Mouse (Mus musculus) lung, embryonic 14.5 days (tissue): ENCODE results near the gene Timm10b. TPM values are rescaled to one million over a fixed set of nuclear protein-coding genes. Genes with fewer than 3 reads are reported as not detected.

Source experiments
- ATAC-seq: fragments of 200-750 bp; cut with Nextera tagmentation; 2 replicates; pipeline ENCODE4 v1.8.0; 2017; ENCODE audit warnings: mild to moderate bottlenecking, moderate TSS enrichment, moderate library complexity; ENCODE audit not compliant: insufficient read depth
- DNase-seq: peaks from one replicate; pipeline ENCODE4 v3.0.0-alpha.2; 2015
- H3K27ac ChIP-seq: fragments of 300-500 bp; sonication (generic); 2 replicates; pipeline ENCODE4 v1.5.1; 2014; ENCODE audit warnings: low read depth, mild to moderate bottlenecking, moderate library complexity
- H3K27me3 ChIP-seq: fragments of 300-500 bp; sonication (generic); 2 replicates; pipeline ENCODE4 v1.6.1; 2014; ENCODE audit warnings: low read length, control low read depth; ENCODE audit not compliant: insufficient read depth
- H3K36me3 ChIP-seq: fragments of 300-500 bp; sonication (generic); 2 replicates; pipeline ENCODE4 v1.6.1; 2014; ENCODE audit warnings: control low read depth; ENCODE audit not compliant: insufficient read depth
- H3K4me1 ChIP-seq: fragments of 300-500 bp; sonication (generic); 2 replicates; pipeline ENCODE4 v1.6.1; 2014; ENCODE audit warnings: antibody characterized with exemption, control low read depth; ENCODE audit not compliant: insufficient read depth
- H3K4me2 ChIP-seq: fragments of 300-500 bp; sonication (generic); 2 replicates; pipeline ENCODE4 v1.6.1; 2014; ENCODE audit warnings: mild to moderate bottlenecking
- H3K4me3 ChIP-seq: fragments of 300-500 bp; sonication (generic); 2 replicates; pipeline ENCODE4 v1.5.1; 2014; ENCODE audit warnings: low read depth, low read length
- H3K9ac ChIP-seq: fragments of 300-500 bp; sonication (generic); 2 replicates; pipeline ENCODE4 v1.6.1; 2014
- H3K9me3 ChIP-seq: fragments of 300-500 bp; sonication (generic); 2 replicates; pipeline ENCODE4 v1.6.1; 2016; ENCODE audit warnings: low read depth, low read length, control low read depth
- CTCF ChIP-seq: IDR thresholded peaks from 2 replicates; pipeline ENCODE4 v1.5.1; 2016; ENCODE audit warnings: antibody characterized with exemption, low read depth
- WGBS: fragments of 180-500 bp; shearing (Covaris S2); extraction: QIAGEN DNeasy Blood & Tissue Kit; methylation state at CpG from one replicate; pipeline ENCODE4 v1.1.7; 2014; 5-methylcytosine and 5-hydroxymethylcytosine counted together
- polyA plus RNA-seq: library from polyadenylated mRNA; unstranded; fragments of >200 nt; fragmentation: Nextera tagmentation; extraction: Ambion mirVana; gene quantifications from 2 replicates; pipeline ENCODE4 v1.2.1, GENCODE M21; 2014

Timm10b gene
- polyA plus RNA-seq, result 200 and 201 TPM in 2 replicates

DNA sequence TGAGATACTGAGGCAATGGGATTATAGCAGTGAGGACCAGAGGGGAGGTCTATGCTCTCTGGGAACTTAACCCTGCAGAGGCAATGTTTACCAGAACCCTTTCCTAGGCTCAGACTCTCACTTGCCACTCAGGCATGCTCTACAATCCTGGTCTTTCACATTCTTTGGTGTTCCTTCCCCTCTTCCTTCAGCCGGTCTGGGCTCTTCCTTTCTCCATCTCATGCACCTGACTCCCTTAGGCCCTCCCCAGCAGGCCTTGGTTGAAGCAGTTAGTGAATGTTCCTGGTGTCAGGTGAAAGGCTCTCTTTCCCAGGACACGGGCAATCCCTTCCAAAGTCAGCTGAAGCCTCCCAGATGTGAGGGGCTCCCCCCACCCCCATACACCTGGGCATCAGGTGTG lies at the start of gene Timm10b:
Gene Timm10b (plus strand): TSS at position 301 of the 400 bp plus-strand sequence.
- ATAC-seq (no peak; the same call in 1 of the 2 replicates), DNase-seq (no peak)
- no peak for TF ChIP-seq CTCF
- no peaks in the 10 kb centered on the region for H3K27me3 ChIP-seq
- no peaks in the 10 kb centered on the region for H3K9me3 ChIP-seq
- 2% methylated on average over 2 of the region's 2 CpGs for WGBS
- peak within 1 kb of the TSS; percentile 70 for H3K4me2 ChIP-seq
- H3K9ac ChIP-seq, result peak within 1 kb of the TSS; percentile 81
- H3K4me3 ChIP-seq, result peak within 1 kb of the TSS; percentile 70
- no peaks in the 10 kb centered on the region for H3K4me1 ChIP-seq
- H3K27ac ChIP-seq, result peak within 1 kb of the TSS; percentile 90
- peaks cover 45% of the 10 kb centered on the region for H3K36me3 ChIP-seq

DNA sequence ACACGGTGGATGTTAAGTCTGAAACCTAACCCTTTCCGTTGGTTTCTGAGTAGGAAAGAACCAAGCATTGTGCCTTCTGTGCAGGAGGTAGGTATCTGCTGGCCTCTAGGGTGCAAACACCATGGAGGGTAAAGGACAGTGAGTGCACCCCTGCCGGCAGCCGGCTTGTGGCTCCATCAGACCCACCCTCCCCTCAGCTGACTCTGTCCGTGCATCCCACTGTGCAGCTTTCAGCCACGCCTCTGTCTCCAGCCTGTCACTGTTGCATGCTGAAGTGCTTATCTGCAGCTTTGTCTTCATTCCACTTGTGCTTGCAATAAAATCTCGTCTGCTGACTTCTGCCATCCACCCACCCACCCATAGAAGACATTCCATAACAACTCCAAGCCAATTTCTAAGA lies 49.8 kb upstream of the Timm10b start:
- TF ChIP-seq CTCF, result no peak
- Histone ChIP-seq H3K27me3 (no peaks in the 10 kb centered on the region), H3K4me2 (no peak overlapping the region), H3K9me3 (no peaks in the 10 kb centered on the region), H3K4me1 (no peaks in the 10 kb centered on the region; the same call in 1 of the 2 replicates), H3K27ac (no peak overlapping the region), H3K36me3 (no peaks in the 10 kb centered on the region), H3K4me3 (no peak overlapping the region), H3K9ac (no peak overlapping the region)
- ATAC-seq (no peak), DNase-seq (no peak)
- WGBS, result 27% methylated on average over 7 of the region's 7 CpGs

DNA sequence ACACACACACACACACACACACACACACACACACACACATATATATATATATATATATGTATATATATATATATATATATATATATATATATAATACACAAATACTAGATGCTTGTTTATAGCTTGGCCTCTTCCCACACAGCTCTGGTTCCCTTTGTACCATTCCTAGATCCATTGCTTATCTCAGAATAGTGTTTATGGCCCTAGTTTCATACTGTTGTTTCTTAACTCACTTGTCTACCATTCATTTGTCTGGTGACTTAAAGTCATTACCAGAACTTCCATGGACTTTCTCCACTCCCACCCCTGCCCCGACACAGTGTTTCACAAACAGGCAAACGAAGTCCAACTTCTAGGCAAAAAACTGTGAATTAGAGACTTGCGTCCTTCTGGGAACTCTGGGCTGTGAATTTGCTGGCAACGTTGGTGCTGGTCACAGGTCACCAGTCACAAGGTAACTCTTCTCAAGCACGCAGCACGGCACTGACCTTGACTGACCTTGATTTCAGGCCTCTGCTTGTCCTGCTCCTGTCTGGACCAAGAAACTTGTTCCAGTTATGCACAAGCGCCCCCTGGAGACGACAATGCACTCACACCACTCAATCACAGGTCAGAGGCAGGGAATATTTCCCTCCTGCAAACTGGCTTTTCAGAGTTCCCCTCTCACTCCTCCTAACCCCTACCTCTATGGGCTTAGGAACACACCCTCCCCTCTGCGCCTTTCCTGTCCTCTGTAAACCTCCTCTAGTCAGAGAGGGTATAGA lies 36.8 kb upstream of the Timm10b start:
- Histone ChIP-seq H3K36me3 (no peaks in the 10 kb centered on the region), H3K4me3 (no peak overlapping the region), H3K9ac (no peak overlapping the region), H3K4me2 (no peak overlapping the region), H3K9me3 (no peaks in the 10 kb centered on the region), H3K27me3 (no peaks in the 10 kb centered on the region), H3K27ac (no peak overlapping the region), H3K4me1 (no peaks in the 10 kb centered on the region)
- peak; percentile 75; the same call in 1 of the 2 replicates for ATAC-seq
- peak; percentile 79 for DNase-seq
- WGBS, result 34% methylated on average over 9 of the region's 9 CpGs
- peak; percentile 82 for TF ChIP-seq CTCF

DNA sequence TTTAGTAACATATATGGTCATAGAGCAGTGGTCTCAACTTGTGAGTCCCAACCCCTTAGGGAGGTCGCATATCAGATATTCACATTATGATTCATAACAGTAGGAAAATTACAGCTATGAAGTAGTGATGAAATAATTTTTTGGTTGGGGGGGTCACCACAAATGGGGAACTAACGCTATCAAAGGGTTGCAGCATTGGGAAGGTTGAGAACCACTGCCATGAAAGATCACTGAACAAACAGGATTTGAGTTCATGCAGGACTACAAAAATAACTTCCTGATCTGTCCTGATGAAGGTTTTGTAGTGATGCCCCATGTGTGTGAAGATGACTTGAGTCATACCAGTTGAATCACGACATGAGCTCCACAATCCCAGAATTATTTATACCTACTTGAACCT lies 31.4 kb upstream of the Timm10b start:
- H3K9me3 ChIP-seq, result no peaks in the 10 kb centered on the region
- no peak for TF ChIP-seq CTCF
- no peak overlapping the region for H3K4me3 ChIP-seq
- H3K27ac ChIP-seq, result no peak overlapping the region
- H3K27me3 ChIP-seq, result no peaks in the 10 kb centered on the region
- WGBS, result 79% methylated on average over 3 of the region's 3 CpGs
- H3K36me3 ChIP-seq, result peaks cover 42% of the 10 kb centered on the region
- H3K4me1 ChIP-seq, result no peaks in the 10 kb centered on the region
- ATAC-seq (no peak), DNase-seq (no peak)
- H3K9ac ChIP-seq, result no peak overlapping the region
- no peak overlapping the region for H3K4me2 ChIP-seq

DNA sequence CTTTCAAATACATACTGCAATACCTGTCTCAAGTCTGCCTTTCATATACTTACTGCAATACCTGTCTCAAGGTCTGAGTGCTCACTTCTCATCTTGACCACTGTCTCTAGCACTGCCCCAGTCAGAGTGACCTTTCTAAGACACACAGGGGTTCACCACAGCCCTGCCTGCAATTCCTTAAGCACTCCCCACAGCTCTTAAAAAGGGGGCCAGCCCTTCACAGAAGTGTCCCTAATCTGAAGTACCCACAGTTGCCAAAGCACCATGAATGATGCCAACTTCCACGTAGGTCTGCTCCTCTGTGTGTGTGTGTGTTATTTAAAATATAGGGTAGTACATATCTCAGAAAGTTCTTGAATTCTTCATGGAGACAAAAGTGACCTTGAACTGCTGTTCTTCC lies 28.1 kb upstream of the Timm10b start:
- Histone ChIP-seq H3K27me3 (no peaks in the 10 kb centered on the region), H3K36me3 (peaks cover 70% of the 10 kb centered on the region), H3K9me3 (no peaks in the 10 kb centered on the region), H3K4me1 (no peaks in the 10 kb centered on the region), H3K4me2 (no peak overlapping the region), H3K4me3 (no peak overlapping the region), H3K9ac (no peak overlapping the region), H3K27ac (no peak overlapping the region)
- no peak for ATAC-seq
- TF ChIP-seq CTCF, result no peak
- 82% methylated on average over 1 of the region's 1 CpGs for WGBS
- no peak for DNase-seq

DNA sequence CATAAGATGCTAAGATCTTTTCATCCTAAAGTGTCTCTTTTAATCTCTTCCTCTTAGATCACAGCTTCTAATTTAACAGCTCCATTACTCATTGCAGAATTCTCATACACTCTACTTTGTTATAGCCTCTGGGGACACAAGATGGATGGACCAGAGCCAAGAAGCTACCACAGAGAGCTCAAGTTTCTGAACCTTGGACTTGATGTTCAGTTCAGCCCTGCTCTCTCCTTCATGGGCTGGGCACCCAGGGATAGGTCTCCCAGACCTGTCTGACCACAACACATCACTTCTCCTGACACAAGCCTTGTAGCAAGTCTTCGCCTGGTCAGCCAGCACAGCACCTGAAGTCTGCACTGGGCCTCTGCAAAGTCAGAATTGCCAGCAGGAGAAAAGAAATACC lies 25.5 kb upstream of the Timm10b start:
- Histone ChIP-seq H3K4me3 (no peak overlapping the region), H3K27me3 (no peaks in the 10 kb centered on the region), H3K9ac (no peak overlapping the region), H3K9me3 (no peaks in the 10 kb centered on the region), H3K36me3 (peaks cover 91% of the 10 kb centered on the region), H3K4me2 (no peak overlapping the region), H3K4me1 (no peaks in the 10 kb centered on the region), H3K27ac (no peak overlapping the region)
- 82% methylated on average over 1 of the region's 1 CpGs for WGBS
- no peak for DNase-seq
- ATAC-seq, result no peak
- no peak for TF ChIP-seq CTCF

DNA sequence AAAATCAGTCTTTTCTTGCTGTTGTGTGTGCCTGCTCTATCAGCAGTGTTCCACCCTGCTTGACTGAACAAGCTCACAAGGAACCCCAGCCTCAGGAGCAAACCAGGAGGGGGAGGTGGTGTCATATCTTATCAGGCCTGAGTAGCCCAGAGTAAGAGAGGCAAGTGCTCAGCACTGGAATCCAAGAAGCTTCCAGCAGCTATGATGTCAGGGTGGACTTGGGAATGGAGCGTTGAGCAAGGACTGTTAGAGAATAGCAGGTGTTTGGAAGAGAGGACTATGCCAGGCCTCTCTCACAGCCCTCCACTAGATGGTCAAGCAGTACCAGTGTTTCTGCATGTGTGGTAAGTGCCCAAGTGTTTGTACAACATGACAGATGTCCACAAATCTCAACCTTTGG lies 24.1 kb upstream of the Timm10b start:
- Histone ChIP-seq H3K9me3 (no peaks in the 10 kb centered on the region), H3K36me3 (peaks cover 92% of the 10 kb centered on the region), H3K4me3 (no peak overlapping the region), H3K4me1 (0 out of 2 replicates have a peak, but pooled peaks cover 3% of the 10 kb centered on the region), H3K9ac (no peak overlapping the region), H3K27me3 (no peaks in the 10 kb centered on the region), H3K27ac (no peak overlapping the region), H3K4me2 (no peak overlapping the region)
- 60% methylated on average over 1 of the region's 1 CpGs for WGBS
- no peak for TF ChIP-seq CTCF
- DNase-seq (no peak), ATAC-seq (no peak)
